Mouse (Mus musculus): ENCODE measurements around the gene 4921539E11Rik.

The 4921539E11Rik gene

GRCm38 (mm10) chr4:103290763-103291162 lies at the start of gene 4921539E11Rik:
4921539E11Rik (minus strand) TSS chr4:103290863.
- no peak for DNase-seq (ENCODE audit: low read depth, low spot score)

GRCm38 (mm10) chr4:103335134-103335533 lies 44.5 kb upstream of the 4921539E11Rik start:
- DNase-seq (ENCODE audit: low read depth, low spot score) = no peak

GRCm38 (mm10) chr4:103329348-103329747 lies 38.7 kb upstream of the 4921539E11Rik start:
- no peak for DNase-seq (ENCODE audit: low read depth, low spot score)

- DNase-seq (ENCODE audit: low read depth, low spot score) = peak; percentile 23
Observed at GRCm38 (mm10) chr4:103326994-103327393, 36.3 kb upstream of the 4921539E11Rik start.

- peak; percentile 8 for DNase-seq (ENCODE audit: low read depth, low spot score)
Observed at GRCm38 (mm10) chr4:103324688-103325451, 34.2 kb upstream of the 4921539E11Rik start.

- peak; percentile 10 for DNase-seq (ENCODE audit: low read depth, low spot score)
Observed at GRCm38 (mm10) chr4:103321461-103321860, 30.8 kb upstream of the 4921539E11Rik start.

- no peak for DNase-seq (ENCODE audit: low read depth, low spot score)
Observed at GRCm38 (mm10) chr4:103315861-103316260, 25.2 kb upstream of the 4921539E11Rik start.

- DNase-seq (ENCODE audit: low read depth, low spot score) = peak; percentile 56
Observed at GRCm38 (mm10) chr4:103314526-103314910, 23.9 kb upstream of the 4921539E11Rik start.

GRCm38 (mm10) chr4:103313587-103314525 lies 23.2 kb upstream of the 4921539E11Rik start, which contains the start of gene Oma1:
Oma1 (plus strand) TSS chr4:103313812.
- peak; percentile 99 for DNase-seq (ENCODE audit: low read depth, low spot score)

- DNase-seq (ENCODE audit: low read depth, low spot score) = peak; percentile 90
Observed at GRCm38 (mm10) chr4:103303851-103304250, 13.2 kb upstream of the 4921539E11Rik start.

GRCm38 (mm10) chr4:103299342-103299741 lies 8.7 kb upstream of the 4921539E11Rik start:
- DNase-seq (ENCODE audit: low read depth, low spot score) = peak; percentile 62

GRCm38 (mm10) chr4:103288342-103288741 lies 2.3 kb downstream of the 4921539E11Rik start:
- DNase-seq (ENCODE audit: low read depth, low spot score) = peak; percentile 78

- DNase-seq (ENCODE audit: low read depth, low spot score) = no peak
Observed at GRCm38 (mm10) chr4:103273021-103273420, 17.6 kb downstream of the 4921539E11Rik start.

GRCm38 (mm10) chr4:103269336-103269735 lies 21.3 kb downstream of the 4921539E11Rik start:
- DNase-seq (ENCODE audit: low read depth, low spot score) = no peak

- DNase-seq (ENCODE audit: low read depth, low spot score) = no peak
Observed at GRCm38 (mm10) chr4:103265166-103265565, 25.5 kb downstream of the 4921539E11Rik start.

GRCm38 (mm10) chr4:103263812-103264396 lies 26.8 kb downstream of the 4921539E11Rik start:
- no peak for DNase-seq (ENCODE audit: low read depth, low spot score)

GRCm38 (mm10) chr4:103263378-103263777 lies 27.3 kb downstream of the 4921539E11Rik start:
- DNase-seq (ENCODE audit: low read depth, low spot score) = no peak

GRCm38 (mm10) chr4:103258817-103259216 lies 31.8 kb downstream of the 4921539E11Rik start:
- no peak for DNase-seq (ENCODE audit: low read depth, low spot score)

GRCm38 (mm10) chr4:103253846-103254245 lies 36.8 kb downstream of the 4921539E11Rik start:
- no peak for DNase-seq (ENCODE audit: low read depth, low spot score)

GRCm38 (mm10) chr4:103249436-103250085 lies 41.1 kb downstream of the 4921539E11Rik start:
- no peak for DNase-seq (ENCODE audit: low read depth, low spot score)

- DNase-seq (ENCODE audit: low read depth, low spot score) = no peak
Observed at GRCm38 (mm10) chr4:103247813-103248212, 42.9 kb downstream of the 4921539E11Rik start.
